Mouse (Mus musculus) limb, embryonic 14.5 days (tissue): Measurements from ENCODE around the gene Rasal1. TPM values are rescaled to one million over a fixed set of nuclear protein-coding genes. Genes with fewer than 3 reads are reported as not detected.

Source experiments
- ATAC-seq: fragments of 200-750 bp; cut with Nextera tagmentation; 2 replicates; pipeline ENCODE4 v1.8.0; 2017; ENCODE audit warnings: low read depth, moderate number of reproducible peaks, moderate TSS enrichment; ENCODE audit not compliant: low FRiP score
- DNase-seq: peaks from one replicate; pipeline ENCODE4 v3.0.0-alpha.2; 2015; ENCODE audit warnings: low spot score
- H3K27ac ChIP-seq: fragments of 300-500 bp; sonication (generic); replicated peaks from 2 replicates; pipeline ENCODE4 v1.5.1; 2014; ENCODE audit warnings: low read depth, mild to moderate bottlenecking, low read length, moderate library complexity, mixed read lengths
- H3K27me3 ChIP-seq: fragments of 300-500 bp; sonication (generic); 2 replicates; pipeline ENCODE4 v1.6.1; 2014; ENCODE audit warnings: low read length, mixed read lengths; ENCODE audit not compliant: control insufficient read depth, insufficient read depth
- H3K36me3 ChIP-seq: fragments of 300-500 bp; sonication (generic); 2 replicates; pipeline ENCODE4 v1.6.1; 2014; ENCODE audit warnings: mild to moderate bottlenecking, low read length, moderate library complexity, mixed read lengths; ENCODE audit not compliant: control insufficient read depth, insufficient read depth
- H3K4me1 ChIP-seq: fragments of 300-500 bp; sonication (generic); 2 replicates; pipeline ENCODE4 v1.6.1; 2014; ENCODE audit warnings: antibody characterized with exemption, low read length, mixed read lengths; ENCODE audit not compliant: control insufficient read depth, insufficient read depth
- H3K4me2 ChIP-seq: fragments of 300-500 bp; sonication (generic); replicated peaks from 2 replicates; pipeline ENCODE4 v1.6.1; 2014; ENCODE audit warnings: low read depth, mild to moderate bottlenecking, low read length, moderate library complexity; ENCODE audit not compliant: severe bottlenecking
- H3K4me3 ChIP-seq: fragments of 300-500 bp; sonication (generic); replicated peaks from 2 replicates; pipeline ENCODE4 v1.5.1; 2014; ENCODE audit warnings: low read length
- H3K9ac ChIP-seq: fragments of 300-500 bp; sonication (generic); 2 replicates; pipeline ENCODE4 v1.6.1; 2014; ENCODE audit warnings: mild to moderate bottlenecking, low read depth, low read length, moderate library complexity; ENCODE audit not compliant: severe bottlenecking
- H3K9me3 ChIP-seq: fragments of 300-500 bp; sonication (generic); 2 replicates; pipeline ENCODE4 v1.6.1; 2016; ENCODE audit warnings: low read length; ENCODE audit not compliant: control insufficient read depth
- POLR2A ChIP-seq: fragments of 200-500 bp; IDR thresholded peaks from 2 replicates; pipeline ENCODE4 v1.8.0; 2012; ENCODE audit warnings: inconsistent platforms, mild to moderate bottlenecking, moderate library complexity, borderline replicate concordance; ENCODE audit not compliant: insufficient read depth, insufficient read length; ENCODE audit errors: extremely low read depth
- WGBS: fragments of 180-500 bp; shearing (Covaris S2); extraction: QIAGEN DNeasy Blood & Tissue Kit; methylation state at CpG from one replicate; pipeline ENCODE4 v1.1.7; 2014; 5-methylcytosine and 5-hydroxymethylcytosine counted together
- polyA plus RNA-seq, 2 experiments: library from polyadenylated mRNA; depleted of rRNA in 1 of 2; stranded (reverse) in 1 of 2; unstranded in 1 of 2; fragments of >200 nt; fragmentation: Nextera tagmentation in 1 of 2; extraction: Ambion mirVana in 1 of 2; gene quantifications; 2 replicates each; pipeline versions ENCODE4 v1.2.1 to v1.2.3; 2012 to 2014

Rasal1 gene
- polyA plus RNA-seq, 2 experiments: 0.19 to 1.0 TPM

GRCm38 (mm10) chr5:120615903-120616302 is 32.7 kb upstream of the Rasal1 start:
- H3K4me2 ChIP-seq: no peak overlapping the region
- WGBS: 96% methylated on average over 4 of the region's 4 CpGs
- H3K27me3 ChIP-seq: no peaks in the 10 kb centered on the region
- peaks cover 41% of the 10 kb centered on the region for H3K36me3 ChIP-seq
- H3K9ac ChIP-seq: no peak overlapping the region
- ATAC-seq (no peak), DNase-seq (no peak)
- H3K27ac ChIP-seq: no peak overlapping the region
- TF ChIP-seq POLR2A: no peak
- peaks cover 3% of the 10 kb centered on the region; the same call in 1 of the 2 replicates for H3K9me3 ChIP-seq
- H3K4me3 ChIP-seq: no peak overlapping the region
- H3K4me1 ChIP-seq: peaks cover 13% of the 10 kb centered on the region

GRCm38 (mm10) chr5:120618778-120619177 is 29.8 kb upstream of the Rasal1 start:
- H3K27me3 ChIP-seq: no peaks in the 10 kb centered on the region
- WGBS: 79% methylated on average over 11 of the region's 12 CpGs
- no peak overlapping the region for H3K4me3 ChIP-seq
- no peak for TF ChIP-seq POLR2A
- DNase-seq (no peak), ATAC-seq (no peak)
- peaks cover 3% of the 10 kb centered on the region; the same call in 1 of the 2 replicates for H3K9me3 ChIP-seq
- H3K4me1 ChIP-seq: peaks cover 3% of the 10 kb centered on the region
- no peak overlapping the region for H3K27ac ChIP-seq
- H3K4me2 ChIP-seq: no peak overlapping the region
- peaks cover 70% of the 10 kb centered on the region for H3K36me3 ChIP-seq
- H3K9ac ChIP-seq: no peak overlapping the region

- Histone ChIP-seq H3K4me1 (no peaks in the 10 kb centered on the region; the same call in 1 of the 2 replicates), H3K27me3 (no peaks in the 10 kb centered on the region), H3K4me3 (no peak overlapping the region), H3K9ac (no peak overlapping the region), H3K9me3 (peaks cover 3% of the 10 kb centered on the region; the same call in 1 of the 2 replicates), H3K4me2 (no peak overlapping the region), H3K27ac (no peak overlapping the region), H3K36me3 (peaks cover 74% of the 10 kb centered on the region)
- no peak for TF ChIP-seq POLR2A
- ATAC-seq (no peak), DNase-seq (peak; percentile 33)
- WGBS: 22% methylated on average over 5 of the region's 5 CpGs
Measured at GRCm38 (mm10) chr5:120619201-120619600, 29.4 kb upstream of the Rasal1 start.

- H3K36me3 ChIP-seq: peaks cover 87% of the 10 kb centered on the region
- no peaks in the 10 kb centered on the region for H3K27me3 ChIP-seq
- H3K27ac ChIP-seq: no peak overlapping the region
- peaks cover 3% of the 10 kb centered on the region; the same call in 1 of the 2 replicates for H3K9me3 ChIP-seq
- H3K4me3 ChIP-seq: no peak overlapping the region
- H3K9ac ChIP-seq: no peak overlapping the region
- no peaks in the 10 kb centered on the region; the same call in 1 of the 2 replicates for H3K4me1 ChIP-seq
- no peak overlapping the region for H3K4me2 ChIP-seq
- 73% methylated on average over 18 of the region's 18 CpGs for WGBS
- peak; percentile 51 for DNase-seq
- no peak for ATAC-seq
- no peak for TF ChIP-seq POLR2A
Measured at GRCm38 (mm10) chr5:120620375-120621077, 28.1 kb upstream of the Rasal1 start.

- ATAC-seq: no peak
- 91% methylated on average over 23 of the region's 23 CpGs for WGBS
- no peak overlapping the region for H3K4me2 ChIP-seq
- no peak overlapping the region for H3K27ac ChIP-seq
- no peaks in the 10 kb centered on the region for H3K27me3 ChIP-seq
- no peak for DNase-seq
- no peak overlapping the region for H3K9ac ChIP-seq
- H3K9me3 ChIP-seq: no peaks in the 10 kb centered on the region
- no peak for TF ChIP-seq POLR2A
- H3K4me3 ChIP-seq: no peak overlapping the region
- H3K4me1 ChIP-seq: no peaks in the 10 kb centered on the region; the same call in 1 of the 2 replicates
- peaks cover 93% of the 10 kb centered on the region for H3K36me3 ChIP-seq
Measured at GRCm38 (mm10) chr5:120621078-120621765, 27.4 kb upstream of the Rasal1 start.
